Mouse (Mus musculus): ENCODE results near the gene C77080. TPM values are rescaled to one million over a fixed set of nuclear protein-coding genes. Genes with fewer than 3 reads are reported as not detected.

Gene C77080
- polyA plus RNA-seq, 1 experiment from 2014 or later, result 9.6 TPM

DNA sequence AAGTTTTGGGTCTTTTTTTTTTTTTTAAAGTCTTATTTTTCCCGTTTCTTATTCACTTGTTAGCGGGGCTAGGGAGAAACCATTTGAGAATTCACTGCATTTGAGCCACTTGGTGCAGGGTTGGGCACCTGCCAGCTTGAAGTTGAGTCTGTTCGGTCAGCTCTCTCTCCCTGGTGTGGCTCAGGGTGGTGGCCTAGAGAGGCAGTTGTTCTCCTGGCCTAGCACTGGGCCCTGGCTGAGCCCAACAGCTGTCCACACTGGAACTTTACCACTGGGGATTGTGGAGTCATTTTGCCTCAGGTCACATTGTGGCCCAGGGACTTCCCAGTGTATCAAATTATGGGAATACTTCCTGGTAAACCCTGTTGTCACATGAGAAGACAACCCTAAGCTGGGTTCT lies 26.9 kb upstream of the C77080 start:
- 26% methylated on average over 3 of the region's 3 CpGs for WGBS
- TF ChIP-seq CTCF (IDR thresholded peaks at IDR 0.05; ENCODE audit: low read depth) (no peak), EP300 (optimal IDR thresholded peaks at IDR 0.05) (no peak)
- Histone ChIP-seq H3K4me3 (ENCODE audit: low read depth, low read length) (no peak overlapping the region; the same call in 1 of the 2 replicates), H3K4me1 (replicated peaks; ENCODE audit: control insufficient read depth, insufficient read depth) (0 out of 2 replicates have a peak, but pooled peaks cover 2% of the 10 kb centered on the region), H3K36me3 (ENCODE audit: control insufficient read depth, insufficient read depth, low read length) (no peaks in the 10 kb centered on the region), H3K9ac (ENCODE audit: low read length) (no peak overlapping the region), H3K27me3 (ENCODE audit: control insufficient read depth, insufficient read depth, low read length) (no peaks in the 10 kb centered on the region), H3K4me2 (replicated peaks; ENCODE audit: low read depth) (peak overlapping the region; percentile 92), H3K9me3 (ENCODE audit: control insufficient read depth, low read length) (no peaks in the 10 kb centered on the region), H3K27ac (replicated peaks) (no peak overlapping the region)
- DNase-seq (ENCODE audit: low spot score) (peak; percentile 24), ATAC-seq (ENCODE audit: low FRiP score, low TSS enrichment) (no peak)

DNA sequence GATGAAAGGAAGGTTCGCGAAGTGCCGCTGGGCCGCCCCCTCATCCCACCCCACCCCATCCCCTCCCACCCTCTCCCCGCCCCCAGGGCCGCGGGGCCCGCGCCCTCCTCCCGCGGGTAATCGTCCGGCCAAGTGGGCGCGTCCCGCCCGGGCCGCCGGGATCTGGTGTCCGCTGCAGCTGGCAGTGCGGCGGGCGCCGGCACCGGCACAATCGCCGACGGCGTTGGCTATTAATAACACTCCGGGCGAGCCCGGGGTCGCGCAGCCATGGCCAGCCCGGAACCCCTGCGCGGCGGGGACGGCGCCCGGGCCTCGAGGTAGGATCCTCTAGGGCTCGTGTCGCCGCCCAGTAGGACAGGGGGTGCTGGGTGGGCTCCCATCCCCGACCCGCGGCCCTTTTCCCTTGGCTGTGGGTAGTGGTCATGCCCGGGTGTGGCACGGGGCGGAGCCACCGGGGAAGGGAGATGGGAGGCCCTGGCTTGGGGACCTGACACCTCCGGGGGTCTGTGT lies 26.3 kb upstream of the C77080 start, which contains the start of gene Sync:
Gene Sync, plus strand, starts transcription at position 146 of the 510 bp plus-strand sequence.
- whole genome bisulfite sequencing, result under 1% methylated on average over 50 of the region's 53 CpGs
- peak; percentile 59 for DNase-seq (ENCODE audit: low spot score)

DNA sequence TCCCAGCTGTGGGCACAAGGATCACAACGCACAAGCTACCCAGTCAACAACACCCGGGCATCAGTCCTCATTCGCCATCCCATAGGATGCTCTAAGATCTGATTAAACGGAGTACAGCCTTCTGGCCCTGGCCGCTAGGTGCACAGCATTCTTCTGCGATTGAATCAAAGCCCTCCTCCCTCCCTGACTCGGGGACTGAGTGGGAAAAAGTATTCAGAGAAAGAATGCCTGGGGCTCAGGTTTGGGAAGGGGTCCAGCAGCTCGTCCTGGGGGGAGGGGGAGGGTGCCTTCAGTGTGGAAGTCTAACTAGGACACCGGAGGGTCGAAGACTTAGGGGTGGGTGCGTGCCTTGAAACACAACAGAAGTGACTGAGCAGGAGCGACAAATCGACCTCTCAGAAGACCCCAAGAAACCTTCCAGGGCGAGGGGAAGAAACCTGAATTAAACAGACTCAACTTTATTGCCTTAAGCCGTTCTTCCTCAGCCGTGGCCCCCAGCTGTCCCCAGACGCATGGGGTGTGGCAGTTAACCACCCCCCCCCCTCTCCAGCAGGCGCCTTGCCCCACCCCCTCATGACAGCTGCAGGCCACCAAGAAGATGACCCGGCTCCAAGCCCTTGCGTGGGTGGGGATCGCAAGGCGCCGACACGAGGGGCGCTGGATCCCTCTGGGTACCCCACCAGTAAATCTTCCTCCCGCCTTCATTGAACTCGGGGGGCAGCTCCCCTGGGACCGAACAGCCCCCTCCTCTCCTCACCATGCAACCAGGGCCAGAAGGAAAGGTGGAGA lies 25.7 kb upstream of the C77080 start:
- ATAC-seq (ENCODE audit: low FRiP score, low TSS enrichment), result peak; percentile 58; the same call in 1 of the 2 replicates
- TF ChIP-seq CTCF (IDR thresholded peaks at IDR 0.05; ENCODE audit: low read depth), result peak; percentile 42; the same call in 1 of the 2 replicates
- TF ChIP-seq EP300 (optimal IDR thresholded peaks at IDR 0.05), result no peak
- H3K9ac ChIP-seq (ENCODE audit: low read length), result peak overlapping the region; percentile 61
- H3K4me1 ChIP-seq (replicated peaks; ENCODE audit: control insufficient read depth, insufficient read depth), result 0 out of 2 replicates have a peak, but pooled peaks cover 2% of the 10 kb centered on the region
- peak overlapping the region; percentile 67 for H3K27ac ChIP-seq (replicated peaks)
- WGBS, result 1% methylated on average over 28 of the region's 28 CpGs
- H3K4me2 ChIP-seq (replicated peaks; ENCODE audit: low read depth), result peak overlapping the region; percentile 92
- no peaks in the 10 kb centered on the region for H3K36me3 ChIP-seq (ENCODE audit: control insufficient read depth, insufficient read depth, low read length)
- DNase-seq (ENCODE audit: low spot score), result peak; percentile 34
- no peaks in the 10 kb centered on the region for H3K9me3 ChIP-seq (ENCODE audit: control insufficient read depth, low read length)
- no peaks in the 10 kb centered on the region for H3K27me3 ChIP-seq (ENCODE audit: control insufficient read depth, insufficient read depth, low read length)
- H3K4me3 ChIP-seq (ENCODE audit: low read depth, low read length), result peak overlapping the region; percentile 52

More for the DNA sequence above, 26.3 kb upstream of the C77080 start, which contains the start of gene Sync:
- Histone ChIP-seq H3K27me3 (ENCODE audit: control insufficient read depth, insufficient read depth, low read length) (no peaks in the 10 kb centered on the region), H3K4me2 (replicated peaks; ENCODE audit: low read depth) (peak within 1 kb of the TSS; percentile 92), H3K9ac (ENCODE audit: low read length) (peak within 1 kb of the TSS; percentile 61), H3K27ac (replicated peaks) (peak within 1 kb of the TSS; percentile 67), H3K4me1 (replicated peaks; ENCODE audit: control insufficient read depth, insufficient read depth) (0 out of 2 replicates have a peak, but pooled peaks cover 2% of the 10 kb centered on the region), H3K9me3 (ENCODE audit: control insufficient read depth, low read length) (no peaks in the 10 kb centered on the region), H3K4me3 (ENCODE audit: low read depth, low read length) (peak within 1 kb of the TSS; percentile 52), H3K36me3 (ENCODE audit: control insufficient read depth, insufficient read depth, low read length) (no peaks in the 10 kb centered on the region)
- TF ChIP-seq EP300 (optimal IDR thresholded peaks at IDR 0.05), result no peak
- no peak for TF ChIP-seq CTCF (IDR thresholded peaks at IDR 0.05; ENCODE audit: low read depth)
- peak; percentile 42 for ATAC-seq (ENCODE audit: low FRiP score, low TSS enrichment)

DNA sequence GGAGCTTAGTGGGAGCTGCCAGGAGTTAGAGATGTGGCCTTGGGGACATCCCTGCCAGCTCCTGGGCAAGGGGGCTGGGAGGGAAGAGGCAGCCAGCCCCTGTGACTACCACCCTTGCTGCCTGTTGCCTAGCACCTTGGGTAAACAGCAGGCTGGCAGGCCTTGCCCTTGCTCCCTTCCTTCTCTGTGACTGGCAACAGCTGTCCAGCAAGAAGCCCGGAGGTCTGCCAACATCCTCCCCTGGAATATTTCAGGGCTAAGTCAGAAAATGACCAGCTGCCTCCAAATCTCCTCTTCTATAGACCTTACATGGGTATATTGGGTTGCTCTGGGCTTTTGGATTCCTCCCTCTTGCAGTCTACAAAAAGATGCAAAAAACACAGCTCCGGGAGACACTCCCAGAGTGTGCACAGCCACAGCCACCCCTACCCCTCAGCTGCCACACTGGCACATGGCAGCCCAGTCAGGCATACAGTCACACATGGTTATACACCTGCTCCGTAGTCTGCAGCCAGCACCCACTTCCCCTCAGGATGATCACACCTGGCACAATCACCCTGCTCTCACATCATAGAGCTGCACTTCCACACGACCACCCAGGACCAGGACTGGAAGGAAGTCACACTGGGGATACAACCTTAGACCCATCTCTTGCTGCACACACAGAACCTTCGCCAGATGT lies 24.9 kb upstream of the C77080 start:
- DNase-seq (ENCODE audit: low spot score) (peak; percentile 31), ATAC-seq (ENCODE audit: low FRiP score, low TSS enrichment) (peak; percentile 43)
- Histone ChIP-seq H3K4me1 (replicated peaks; ENCODE audit: control insufficient read depth, insufficient read depth) (0 out of 2 replicates have a peak, but pooled peaks cover 2% of the 10 kb centered on the region), H3K36me3 (ENCODE audit: control insufficient read depth, insufficient read depth, low read length) (no peaks in the 10 kb centered on the region), H3K9ac (ENCODE audit: low read length) (no peak overlapping the region), H3K27me3 (ENCODE audit: control insufficient read depth, insufficient read depth, low read length) (no peaks in the 10 kb centered on the region), H3K4me2 (replicated peaks; ENCODE audit: low read depth) (peak overlapping the region; percentile 92), H3K4me3 (ENCODE audit: low read depth, low read length) (peak overlapping the region; percentile 52; the same call in 1 of the 2 replicates), H3K9me3 (ENCODE audit: control insufficient read depth, low read length) (no peaks in the 10 kb centered on the region), H3K27ac (replicated peaks) (peak overlapping the region; percentile 67)
- WGBS, result 36% methylated on average over 5 of the region's 5 CpGs
- TF ChIP-seq CTCF (IDR thresholded peaks at IDR 0.05; ENCODE audit: low read depth), result no peak

DNA sequence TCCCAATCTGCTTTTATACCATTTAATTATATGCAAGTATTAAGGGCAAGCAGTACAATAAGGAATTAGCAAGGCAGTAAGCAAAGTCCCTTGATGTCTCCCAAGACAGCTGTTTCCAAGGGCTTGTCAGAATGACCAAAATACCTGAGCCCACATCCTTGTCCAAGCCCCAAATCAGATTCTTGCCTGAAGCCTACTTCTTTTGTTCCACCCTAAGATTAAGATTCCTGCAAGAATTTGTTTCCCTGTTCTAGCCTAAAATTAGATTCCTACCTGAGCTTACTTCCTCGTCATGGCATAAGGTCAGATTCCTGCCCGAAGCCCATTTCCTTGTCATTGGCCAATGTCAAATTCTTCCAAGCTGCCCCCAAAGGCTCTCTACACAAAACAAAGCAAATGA lies 23.5 kb upstream of the C77080 start:
- no peak overlapping the region for H3K9ac ChIP-seq (ENCODE audit: low read length)
- TF ChIP-seq EP300 (optimal IDR thresholded peaks at IDR 0.05) (no peak), CTCF (IDR thresholded peaks at IDR 0.05; ENCODE audit: low read depth) (no peak)
- no peak overlapping the region for H3K4me2 ChIP-seq (replicated peaks; ENCODE audit: low read depth)
- DNase-seq (ENCODE audit: low spot score), result no peak
- no peak overlapping the region for H3K27ac ChIP-seq (replicated peaks)
- H3K9me3 ChIP-seq (ENCODE audit: control insufficient read depth, low read length), result no peaks in the 10 kb centered on the region
- H3K4me1 ChIP-seq (replicated peaks; ENCODE audit: control insufficient read depth, insufficient read depth), result 0 out of 2 replicates have a peak, but pooled peaks cover 2% of the 10 kb centered on the region
- H3K36me3 ChIP-seq (ENCODE audit: control insufficient read depth, insufficient read depth, low read length), result no peaks in the 10 kb centered on the region
- WGBS, result 91% methylated on average over 2 of the region's 2 CpGs
- ATAC-seq (ENCODE audit: low FRiP score, low TSS enrichment), result no peak
- no peak overlapping the region for H3K4me3 ChIP-seq (ENCODE audit: low read depth, low read length)
- H3K27me3 ChIP-seq (ENCODE audit: control insufficient read depth, insufficient read depth, low read length), result no peaks in the 10 kb centered on the region
